Mouse (Mus musculus): ENCODE measurements around the gene Nelfcd. TPM values are rescaled to one million over a fixed set of nuclear protein-coding genes. Genes with fewer than 3 reads are reported as not detected.

Nelfcd gene
- 40.1 TPM for polyA plus RNA-seq (2017; shearing (Covaris generic))

GRCm38 (mm10) chr2:174415731-174416310, at the start of gene Nelfcd:
Gene Nelfcd, plus strand, starts transcription at chr2:174415804.

GRCm38 (mm10) chr2:174438737-174439449, 23.3 kb downstream of the Nelfcd start, which contains the start of gene Ctsz:
Gene Ctsz, minus strand, starts transcription at chr2:174439039.

GRCm38 (mm10) chr2:174450353-174450752, 34.7 kb downstream of the Nelfcd start, which contains the start of gene Tubb1:
Gene Tubb1, plus strand, starts transcription at chr2:174450695.

GRCm38 (mm10) chr2:174463789-174464523, 48.4 kb downstream of the Nelfcd start, which contains the start of gene Atp5e:
Gene Atp5e, minus strand, starts transcription at chr2:174464105.

GRCm38 (mm10) chr2:174472818-174473549, 57.4 kb downstream of the Nelfcd start, which contains the start of gene Prelid3b:
Gene Prelid3b, minus strand, starts transcription at chr2:174473081.

Other genes with a start within 250 kb of the Nelfcd start
- 645 TPM for gene Gnas, start 131.5 kb upstream of the Nelfcd start, polyA plus RNA-seq (2017; shearing (Covaris generic))
- 7.1 TPM for gene Gm20721, start 69.1 kb upstream of the Nelfcd start, polyA plus RNA-seq (2017; shearing (Covaris generic))
- 35.1 TPM for gene Ctsz, start 23.2 kb downstream of the Nelfcd start, polyA plus RNA-seq (2017; shearing (Covaris generic))
- not detected for gene Tubb1, start 34.9 kb downstream of the Nelfcd start, polyA plus RNA-seq (2017; shearing (Covaris generic))
- gene Atp5e, start 48.3 kb downstream of the Nelfcd start, polyA plus RNA-seq (2017; shearing (Covaris generic)) = 255 TPM
- 60.5 TPM for gene Prelid3b, start 57.3 kb downstream of the Nelfcd start, polyA plus RNA-seq (2017; shearing (Covaris generic))
- 9.9 TPM for gene Zfp831, start 227.7 kb downstream of the Nelfcd start, polyA plus RNA-seq (2017; shearing (Covaris generic))